Mouse (Mus musculus): ENCODE measurements around the gene Muc1. TPM values are rescaled to one million over a fixed set of nuclear protein-coding genes. Genes with fewer than 3 reads are reported as not detected.

Muc1 gene
- polyA plus RNA-seq, 1 experiment from 2014 or later, result 0.74 TPM

- DNase-seq (ENCODE audit: low spot score), result peak; percentile 89
- no peaks in the 10 kb centered on the region for H3K36me3 ChIP-seq
- 10% methylated on average over 20 of the region's 20 CpGs for WGBS
- peaks cover 65% of the 10 kb centered on the region for H3K4me1 ChIP-seq
- peak overlapping the region; percentile 81 for H3K27ac ChIP-seq
- H3K4me3 ChIP-seq, result peak overlapping the region; percentile 56
- no peaks in the 10 kb centered on the region for H3K9me3 ChIP-seq (replicated peaks)
- peaks cover 54% of the 10 kb centered on the region for H3K27me3 ChIP-seq (ENCODE audit: low read depth, poor library complexity, severe bottlenecking)
Measured at GRCm38 (mm10) chr3:89281579-89282290, 52.9 kb downstream of the Muc1 start.

GRCm38 (mm10) chr3:89282291-89282643 is 53.4 kb downstream of the Muc1 start:
- Histone ChIP-seq H3K4me3 (0 out of 2 replicates have a peak overlapping the region, but pooled peaks have one; percentile 56), H3K4me1 (peaks cover 65% of the 10 kb centered on the region), H3K36me3 (no peaks in the 10 kb centered on the region), H3K27me3 (ENCODE audit: low read depth, poor library complexity, severe bottlenecking) (peaks cover 50% of the 10 kb centered on the region), H3K27ac (peak overlapping the region; percentile 50), H3K9me3 (replicated peaks) (no peaks in the 10 kb centered on the region)
- 23% methylated on average over 4 of the region's 4 CpGs for WGBS
- no peak for DNase-seq (ENCODE audit: low spot score)

MicroRNA genes within 50 kb of the gene (microRNA counts, 519-probe panel; counts per million panel counts)
- 684 counts per million, percentile 72 among the panel's probes with 10 or more counts for microRNA mmu-miR-92b

Small RNAs within 50 kb of the gene (microRNA-seq; reads per million reads assigned to microRNA genes)
- 540 reads per million, percentile 67 among the genes with 10 or more reads in this experiment for gene Mir92b

Other genes with a start within 250 kb of the Muc1 start
- 9.4 and 13.3 TPM in 2 replicates for gene Rusc1, start 135.7 kb upstream of the Muc1 start, polyA plus RNA-seq (2016; fragmentation: Nextera tagmentation; extraction: Ambion mirVana)
- gene Gm43738, start 128.0 kb upstream of the Muc1 start, polyA plus RNA-seq (2016; fragmentation: Nextera tagmentation; extraction: Ambion mirVana), result 0.09 TPM in 1 of 2 replicates, not detected in the other
- 361 and 405 TPM in 2 replicates for gene Fdps, start 127.1 kb upstream of the Muc1 start, polyA plus RNA-seq (2016; fragmentation: Nextera tagmentation; extraction: Ambion mirVana)
- gene Pklr, start 92.9 kb upstream of the Muc1 start, polyA plus RNA-seq (2016; fragmentation: Nextera tagmentation; extraction: Ambion mirVana), result 3.6 and 4.4 TPM in 2 replicates
- 1.3 and 1.6 TPM in 2 replicates for gene Hcn3, start 68.9 kb upstream of the Muc1 start, polyA plus RNA-seq (2016; fragmentation: Nextera tagmentation; extraction: Ambion mirVana)
- gene Clk2, start 64.3 kb upstream of the Muc1 start, polyA plus RNA-seq (2016; fragmentation: Nextera tagmentation; extraction: Ambion mirVana), result 40.1 and 44.8 TPM in 2 replicates
- gene Scamp3, start 51.6 kb upstream of the Muc1 start, polyA plus RNA-seq (2016; fragmentation: Nextera tagmentation; extraction: Ambion mirVana), result 115 and 119 TPM in 2 replicates
- gene Fam189b, start 45.9 kb upstream of the Muc1 start, polyA plus RNA-seq (2016; fragmentation: Nextera tagmentation; extraction: Ambion mirVana), result 32.2 and 35.0 TPM in 2 replicates
- 34.8 and 34.9 TPM in 2 replicates for gene Gba, start 26.1 kb upstream of the Muc1 start, polyA plus RNA-seq (2016; fragmentation: Nextera tagmentation; extraction: Ambion mirVana)
- 12.2 and 26.8 TPM in 2 replicates for gene Thbs3, start 13.9 kb upstream of the Muc1 start, polyA plus RNA-seq (2016; fragmentation: Nextera tagmentation; extraction: Ambion mirVana)
- gene Mtx1, start 2.0 kb upstream of the Muc1 start, polyA plus RNA-seq (2016; fragmentation: Nextera tagmentation; extraction: Ambion mirVana), result 250 and 265 TPM in 2 replicates
- gene Krtcap2, start 16.9 kb downstream of the Muc1 start, polyA plus RNA-seq (2016; fragmentation: Nextera tagmentation; extraction: Ambion mirVana), result 272 and 282 TPM in 2 replicates
- 3.4 and 6.1 TPM in 2 replicates for gene Trim46, start 17.3 kb downstream of the Muc1 start, polyA plus RNA-seq (2016; fragmentation: Nextera tagmentation; extraction: Ambion mirVana)
- 82.5 and 84.0 TPM in 2 replicates for gene Dpm3, start 30.3 kb downstream of the Muc1 start, polyA plus RNA-seq (2016; fragmentation: Nextera tagmentation; extraction: Ambion mirVana)
- gene Slc50a1, start 41.5 kb downstream of the Muc1 start, polyA plus RNA-seq (2016; fragmentation: Nextera tagmentation; extraction: Ambion mirVana), result 33.2 and 41.3 TPM in 2 replicates
- gene Efna1, start 52.1 kb downstream of the Muc1 start, polyA plus RNA-seq (2016; fragmentation: Nextera tagmentation; extraction: Ambion mirVana), result 29.8 and 36.8 TPM in 2 replicates
- 13.2 and 18.4 TPM in 2 replicates for gene Efna3, start 93.9 kb downstream of the Muc1 start, polyA plus RNA-seq (2016; fragmentation: Nextera tagmentation; extraction: Ambion mirVana)
- gene Efna4, start 109.0 kb downstream of the Muc1 start, polyA plus RNA-seq (2016; fragmentation: Nextera tagmentation; extraction: Ambion mirVana), result 47.4 and 53.4 TPM in 2 replicates
- gene Adam15, start 120.9 kb downstream of the Muc1 start, polyA plus RNA-seq (2016; fragmentation: Nextera tagmentation; extraction: Ambion mirVana), result 29.4 TPM in 2 replicates
- gene Dcst2, start 132.9 kb downstream of the Muc1 start, polyA plus RNA-seq (2016; fragmentation: Nextera tagmentation; extraction: Ambion mirVana), result 0.24 TPM in 1 of 2 replicates, not detected in the other
- 0.25 and 0.30 TPM in 2 replicates for gene Dcst1, start 136.2 kb downstream of the Muc1 start, polyA plus RNA-seq (2016; fragmentation: Nextera tagmentation; extraction: Ambion mirVana)
- gene Zbtb7b, start 165.7 kb downstream of the Muc1 start, polyA plus RNA-seq (2016; fragmentation: Nextera tagmentation; extraction: Ambion mirVana), result 0.38 and 0.49 TPM in 2 replicates
- gene Lenep, start 173.7 kb downstream of the Muc1 start, polyA plus RNA-seq (2016; fragmentation: Nextera tagmentation; extraction: Ambion mirVana), result 0.26 TPM in 1 of 2 replicates, not detected in the other
- gene Flad1, start 182.8 kb downstream of the Muc1 start, polyA plus RNA-seq (2016; fragmentation: Nextera tagmentation; extraction: Ambion mirVana), result 22.2 and 26.1 TPM in 2 replicates
- 898 and 922 TPM in 2 replicates for gene Cks1b, start 189.3 kb downstream of the Muc1 start, polyA plus RNA-seq (2016; fragmentation: Nextera tagmentation; extraction: Ambion mirVana)
- 82.6 and 96.2 TPM in 2 replicates for gene Shc1, start 189.4 kb downstream of the Muc1 start, polyA plus RNA-seq (2016; fragmentation: Nextera tagmentation; extraction: Ambion mirVana)
- 50.7 and 53.5 TPM in 2 replicates for gene Pygo2, start 201.2 kb downstream of the Muc1 start, polyA plus RNA-seq (2016; fragmentation: Nextera tagmentation; extraction: Ambion mirVana)
- gene Pbxip1, start 207.6 kb downstream of the Muc1 start, polyA plus RNA-seq (2016; fragmentation: Nextera tagmentation; extraction: Ambion mirVana), result 13.0 and 19.2 TPM in 2 replicates
- 63.6 and 65.9 TPM in 2 replicates for gene Pmvk, start 225.5 kb downstream of the Muc1 start, polyA plus RNA-seq (2016; fragmentation: Nextera tagmentation; extraction: Ambion mirVana)

Measured in limb, embryonic 10.5 days (tissue).